Mouse (Mus musculus) ZHBTc4 (cell line): ENCODE results near the gene Chrnb2.

Experiments used
- DNase-seq: peaks from one replicate; pipeline ENCODE4 v3.0.0-alpha.2; 2011; ENCODE audit warnings: low read depth, low spot score

Chrnb2 gene

GRCm38 (mm10) chr3:89764119-89764724 is at the start of gene Chrnb2:
Gene Chrnb2, minus strand, starts transcription at chr3:89764632.
- DNase-seq, result peak; percentile 94

- DNase-seq, result peak; percentile 47
Measured at GRCm38 (mm10) chr3:89814051-89814450, 49.6 kb upstream of the Chrnb2 start.

GRCm38 (mm10) chr3:89812166-89812565 is 47.7 kb upstream of the Chrnb2 start:
- DNase-seq, result no peak

- peak; percentile 53 for DNase-seq
Measured at GRCm38 (mm10) chr3:89810841-89811240, 46.4 kb upstream of the Chrnb2 start.

- peak; percentile 81 for DNase-seq
Measured at GRCm38 (mm10) chr3:89808638-89809037, 44.2 kb upstream of the Chrnb2 start.

GRCm38 (mm10) chr3:89807881-89808280 is 43.4 kb upstream of the Chrnb2 start:
- no peak for DNase-seq

- no peak for DNase-seq
Measured at GRCm38 (mm10) chr3:89807171-89807570, 42.7 kb upstream of the Chrnb2 start.

GRCm38 (mm10) chr3:89806751-89807150 is 42.3 kb upstream of the Chrnb2 start:
- DNase-seq, result peak; percentile 79

GRCm38 (mm10) chr3:89805179-89805578 is 40.7 kb upstream of the Chrnb2 start:
- peak; percentile 49 for DNase-seq

- no peak for DNase-seq
Measured at GRCm38 (mm10) chr3:89802876-89803275, 38.4 kb upstream of the Chrnb2 start.

- peak; percentile 90 for DNase-seq
Measured at GRCm38 (mm10) chr3:89801507-89801847, 37.0 kb upstream of the Chrnb2 start.

GRCm38 (mm10) chr3:89800774-89801506 is 36.5 kb upstream of the Chrnb2 start:
- peak; percentile 81 for DNase-seq

- DNase-seq, result peak; percentile 95
Measured at GRCm38 (mm10) chr3:89800078-89800477, 35.6 kb upstream of the Chrnb2 start.

- DNase-seq, result peak; percentile 87
Measured at GRCm38 (mm10) chr3:89799476-89799875, 35.0 kb upstream of the Chrnb2 start.

GRCm38 (mm10) chr3:89798518-89798917 is 34.1 kb upstream of the Chrnb2 start:
- DNase-seq, result no peak

- DNase-seq, result no peak
Measured at GRCm38 (mm10) chr3:89796358-89796757, 31.9 kb upstream of the Chrnb2 start.

GRCm38 (mm10) chr3:89795746-89796145 is 31.3 kb upstream of the Chrnb2 start:
- peak; percentile 85 for DNase-seq

GRCm38 (mm10) chr3:89794616-89795015 is 30.2 kb upstream of the Chrnb2 start:
- peak; percentile 74 for DNase-seq

- DNase-seq, result peak; percentile 76
Measured at GRCm38 (mm10) chr3:89788680-89789352, 24.4 kb upstream of the Chrnb2 start.

GRCm38 (mm10) chr3:89786275-89786674 is 21.8 kb upstream of the Chrnb2 start:
- DNase-seq, result no peak

- DNase-seq, result peak; percentile 70
Measured at GRCm38 (mm10) chr3:89784991-89785753, 20.7 kb upstream of the Chrnb2 start.

GRCm38 (mm10) chr3:89781640-89782039 is 17.2 kb upstream of the Chrnb2 start:
- DNase-seq, result no peak
